9 mouse cellular contexts compared by ENCODE assay signal in the genomic region with DNA sequence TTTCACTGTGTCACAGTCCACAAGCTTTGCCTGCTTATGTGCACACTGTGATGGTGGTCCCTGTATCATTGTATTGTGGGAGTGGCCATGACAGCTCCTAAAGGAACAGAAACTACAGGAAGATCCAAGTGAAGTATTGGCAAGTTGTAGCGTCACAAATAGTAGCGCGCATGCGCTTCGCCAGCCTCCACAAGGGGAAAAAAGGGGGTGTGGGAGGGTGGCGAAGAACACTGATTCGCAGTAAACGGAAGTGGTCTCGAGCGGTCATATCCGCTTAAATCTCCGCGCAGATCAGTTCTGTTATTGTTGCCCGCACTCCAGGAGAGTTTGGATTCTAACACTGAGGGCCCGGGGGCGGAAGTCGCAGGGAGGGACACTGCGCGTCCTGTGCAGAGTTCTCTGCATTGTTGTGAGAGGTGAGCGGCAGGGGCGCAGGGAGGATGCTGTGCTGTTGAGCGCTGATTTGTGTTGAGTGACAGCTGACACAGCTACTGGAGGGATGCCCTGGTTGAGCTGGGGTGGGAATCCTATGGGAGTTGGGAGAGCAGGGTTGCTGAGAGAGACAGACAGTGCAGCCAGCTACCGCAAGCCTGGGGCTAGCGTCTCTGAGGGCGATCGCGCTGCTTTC. TPM values are rescaled to one million over a fixed set of nuclear protein-coding genes. Genes with fewer than 3 reads are reported as not detected.
DNase-seq lines count a peak whose midpoint lies in the region; ATAC-seq lines count a peak whose summit lies in the region.
"Had no signal": no experiment of that assay in that cellular context is flagged by ENCODE, and none has a peak within 500 bp of the region (broad histone marks: within the 10 kb centered on the region; RNA-seq: fewer than 3 reads in every experiment).

A gene (plus strand): TSS at position 251 of the 628 bp plus-strand sequence.

- H3K27ac ChIP-seq in embryonic facial prominence, embryonic 13.5 days, result peak within 1 kb of the TSS; percentile 93
- peak within 1 kb of the TSS; percentile 81 for H3K27ac ChIP-seq in limb, embryonic 13.5 days
- peak within 1 kb of the TSS; percentile 83 for H3K27ac ChIP-seq in midbrain, embryonic 15.5 days

- H3K4me3 ChIP-seq in embryonic facial prominence, embryonic 13.5 days, result peak within 1 kb of the TSS; percentile 77
- H3K4me3 ChIP-seq in limb, embryonic 13.5 days, result peak within 1 kb of the TSS; percentile 80
- peak within 1 kb of the TSS; percentile 58 for H3K4me3 ChIP-seq in midbrain, embryonic 15.5 days

- H3K4me1 ChIP-seq in embryonic facial prominence, embryonic 13.5 days, result peaks cover 15% of the 10 kb centered on the region
- peaks cover 15% of the 10 kb centered on the region for H3K4me1 ChIP-seq in limb, embryonic 13.5 days
- H3K4me1 ChIP-seq in midbrain, embryonic 15.5 days, result peaks cover 19% of the 10 kb centered on the region

- under 1% methylated on average over 27 of the region's 27 CpGs for whole genome bisulfite sequencing in embryonic facial prominence, embryonic 13.5 days
- under 1% methylated on average over 27 of the region's 27 CpGs for WGBS in limb, embryonic 13.5 days
- WGBS in midbrain, embryonic 15.5 days, result under 1% methylated on average over 27 of the region's 27 CpGs

- peak within 1 kb of the TSS; percentile 80 for H3K4me2 ChIP-seq in embryonic facial prominence, embryonic 13.5 days
- H3K4me2 ChIP-seq in limb, embryonic 13.5 days (replicated peaks), result peak within 1 kb of the TSS; percentile 80
- H3K4me2 ChIP-seq in midbrain, embryonic 15.5 days, result peak within 1 kb of the TSS; percentile 63

- H3K27me3 ChIP-seq in embryonic facial prominence, embryonic 13.5 days, result no peaks in the 10 kb centered on the region
- no peaks in the 10 kb centered on the region for H3K27me3 ChIP-seq in limb, embryonic 13.5 days
- H3K27me3 ChIP-seq in midbrain, embryonic 15.5 days (replicated peaks), result no peaks in the 10 kb centered on the region

- ATAC-seq in embryonic facial prominence, embryonic 13.5 days (ENCODE audit: insufficient number of reproducible peaks, insufficient read depth, low FRiP score, low TSS enrichment, low read depth), result peak; percentile 83
- peak; percentile 90 for ATAC-seq in limb, embryonic 13.5 days (ENCODE audit: low FRiP score, low read depth)
- peak; percentile 95 for ATAC-seq in midbrain, embryonic 15.5 days (replicated peaks)

- H3K9me3 ChIP-seq in embryonic facial prominence, embryonic 13.5 days, result no peaks in the 10 kb centered on the region
- no peaks in the 10 kb centered on the region for H3K9me3 ChIP-seq in limb, embryonic 13.5 days
- H3K9me3 ChIP-seq in midbrain, embryonic 15.5 days, result no peaks in the 10 kb centered on the region

- peak within 1 kb of the TSS; percentile 86 for H3K9ac ChIP-seq in embryonic facial prominence, embryonic 13.5 days
- H3K9ac ChIP-seq in limb, embryonic 13.5 days, result peak within 1 kb of the TSS; percentile 82
- H3K9ac ChIP-seq in midbrain, embryonic 15.5 days, result peak within 1 kb of the TSS; percentile 53

- peaks cover 19% of the 10 kb centered on the region for H3K36me3 ChIP-seq in embryonic facial prominence, embryonic 13.5 days
- H3K36me3 ChIP-seq in limb, embryonic 13.5 days, result peaks cover 26% of the 10 kb centered on the region
- peaks cover 10% of the 10 kb centered on the region for H3K36me3 ChIP-seq in midbrain, embryonic 15.5 days (replicated peaks)

- DNase-seq in 3134 (ENCODE audit: extremely low read depth, insufficient read length, low spot score), result peak; percentile 80
- peak; percentile 89 for DNase-seq in adrenal gland, postnatal 36 days
- DNase-seq in heart, adult 9 months (ENCODE audit: low spot score in 2 of 2), result peak; percentile 81 to 84
- peak; percentile 87 for DNase-seq in kidney, adult 9 months
- DNase-seq in spleen, adult 18-20 months, result peak; percentile 69 to 72

RNA-seq across cellular contexts. Expression of the gene that starts here (rescaled TPM):
- 1 to 10 TPM; 2.5 to 2.6 TPM for total RNA-seq in adrenal gland, postnatal 36 days (2021)
- 5.1 and 6.6 TPM in 2 replicates for polyA plus RNA-seq in embryonic facial prominence, embryonic 13.5 days (2015; fragmentation: Nextera tagmentation; extraction: Ambion mirVana)
- polyA plus RNA-seq in limb, embryonic 13.5 days (2015; fragmentation: Nextera tagmentation; extraction: Ambion mirVana), result 4.8 and 4.9 TPM in 2 replicates
- polyA plus RNA-seq in midbrain, embryonic 15.5 days (2015; fragmentation: Nextera tagmentation; extraction: Ambion mirVana), result 9.5 and 10.4 TPM in 2 replicates
- total RNA-seq: MEL had no signal

Comparison
In these comparisons a context has a peak if more than half of its experiments do, and no peak if none do; other contexts are left out.
1. Peak in every context shown above with its lines: DNase-seq, ATAC-seq, H3K4me3 ChIP-seq and H3K27ac ChIP-seq.